Mouse (Mus musculus) C2C12 (cell line): ENCODE results near the gene Sftpa1.

Source experiments
- CTCF ChIP-seq: IDR thresholded peaks from one replicate; pipeline ENCODE4 v1.5.1; 2011; ENCODE audit not compliant: control insufficient read depth, insufficient read depth, insufficient read length
- MAX ChIP-seq: IDR thresholded peaks from one replicate; pipeline ENCODE4 v1.6.1; 2011; ENCODE audit warnings: mild to moderate bottlenecking, control low read depth
- MYOD1 ChIP-seq: IDR thresholded peaks from one replicate; pipeline ENCODE4 v1.6.1; 2011; ENCODE audit warnings: low read depth; ENCODE audit not compliant: control insufficient read depth, insufficient read length
- USF1 ChIP-seq: IDR thresholded peaks from one replicate; pipeline ENCODE4 v1.6.1; 2011; ENCODE audit warnings: low read depth, mild to moderate bottlenecking, control low read depth, moderate library complexity

DNA sequence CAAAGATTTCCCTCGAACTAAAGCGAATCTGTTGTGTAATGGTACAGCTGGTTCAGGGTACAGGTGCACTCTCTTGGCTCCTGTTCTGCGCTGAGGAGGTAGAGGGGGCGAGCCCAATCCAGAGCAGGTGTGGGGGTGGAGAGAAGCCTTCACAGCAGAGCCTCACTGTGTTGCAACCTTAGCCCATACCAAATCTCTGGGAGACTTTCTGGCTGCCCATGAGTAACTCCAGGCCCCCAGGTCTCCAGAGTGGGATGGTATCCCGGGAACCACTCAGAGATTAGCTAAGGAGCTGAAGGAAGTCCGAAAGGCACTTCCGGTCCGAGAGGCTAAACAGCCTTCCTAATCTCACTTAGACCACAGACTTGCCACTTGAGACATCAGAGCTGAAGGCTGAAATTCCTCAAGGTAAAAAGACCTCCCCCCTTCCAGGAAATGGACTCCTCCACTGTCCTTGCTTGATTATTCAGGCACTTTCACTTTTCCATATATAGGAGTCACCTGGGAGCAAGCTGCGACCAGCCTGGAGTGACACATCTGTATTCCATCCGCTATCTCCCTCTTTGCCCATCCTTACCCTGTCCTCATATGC lies 26.6 kb upstream of the Sftpa1 start, which contains the start of gene Mat1a:
- TF ChIP-seq USF1 (no peak), CTCF (no peak), MYOD1 (no peak), MAX (no peak)
